Mouse (Mus musculus): ENCODE results near the gene Spag4.

Spag4 gene

GRCm38 (mm10) chr2:156065099-156066041 is at the start of gene Spag4:
Spag4 (plus strand) TSS chr2:156065175.
- in situ Hi-C loops (cut with MboI; ENCODE audit: low sequenced_read_pairs) = no loop called here

GRCm38 (mm10) chr2:156018106-156018505 is 46.9 kb upstream of the Spag4 start:
- in situ Hi-C loops (cut with MboI; ENCODE audit: low sequenced_read_pairs) = no loop called here

GRCm38 (mm10) chr2:156021219-156021618 is 43.8 kb upstream of the Spag4 start:
- in situ Hi-C loops (cut with MboI; ENCODE audit: low sequenced_read_pairs) = no loop called here

- in situ Hi-C loops (cut with MboI; ENCODE audit: low sequenced_read_pairs) = no loop called here
These were observed 43.2 kb upstream of the Spag4 start for GRCm38 (mm10) chr2:156021765-156022164.

- in situ Hi-C loops (cut with MboI; ENCODE audit: low sequenced_read_pairs) = no loop called here
These were observed 39.5 kb upstream of the Spag4 start for GRCm38 (mm10) chr2:156025482-156025881.

GRCm38 (mm10) chr2:156039390-156039789 is 25.6 kb upstream of the Spag4 start:
- in situ Hi-C loops (cut with MboI; ENCODE audit: low sequenced_read_pairs) = no loop called here

GRCm38 (mm10) chr2:156042903-156043302 is 22.1 kb upstream of the Spag4 start:
- in situ Hi-C loops (cut with MboI; ENCODE audit: low sequenced_read_pairs) = no loop called here

- in situ Hi-C loops (cut with MboI; ENCODE audit: low sequenced_read_pairs) = no loop called here
These were observed 17.0 kb upstream of the Spag4 start for GRCm38 (mm10) chr2:156047929-156048328.

- in situ Hi-C loops (cut with MboI; ENCODE audit: low sequenced_read_pairs) = no loop called here
These were observed 12.2 kb upstream of the Spag4 start, which contains the start of gene Fer1l4 for GRCm38 (mm10) chr2:156052816-156053215. Fer1l4 (minus strand) TSS chr2:156052947.

- in situ Hi-C loops (cut with MboI; ENCODE audit: low sequenced_read_pairs) = no loop called here
These were observed 1.2 kb downstream of the Spag4 start for GRCm38 (mm10) chr2:156066126-156066525.

- in situ Hi-C loops (cut with MboI; ENCODE audit: low sequenced_read_pairs) = no loop called here
These were observed 2.9 kb downstream of the Spag4 start for GRCm38 (mm10) chr2:156067916-156068315.

- in situ Hi-C loops (cut with MboI; ENCODE audit: low sequenced_read_pairs) = no loop called here
These were observed 6.3 kb downstream of the Spag4 start for GRCm38 (mm10) chr2:156071236-156071635.

GRCm38 (mm10) chr2:156073725-156074124 is 8.8 kb downstream of the Spag4 start:
- in situ Hi-C loops (cut with MboI; ENCODE audit: low sequenced_read_pairs) = no loop called here

GRCm38 (mm10) chr2:156077461-156077860 is 12.5 kb downstream of the Spag4 start:
- in situ Hi-C loops (cut with MboI; ENCODE audit: low sequenced_read_pairs) = no loop called here

GRCm38 (mm10) chr2:156078421-156079182 is 13.6 kb downstream of the Spag4 start:
- in situ Hi-C loops (cut with MboI; ENCODE audit: low sequenced_read_pairs) = no loop called here

- in situ Hi-C loops (cut with MboI; ENCODE audit: low sequenced_read_pairs) = no loop called here
These were observed 14.2 kb downstream of the Spag4 start for GRCm38 (mm10) chr2:156079183-156079560.

- in situ Hi-C loops (cut with MboI; ENCODE audit: low sequenced_read_pairs) = no loop called here
These were observed 14.7 kb downstream of the Spag4 start for GRCm38 (mm10) chr2:156079674-156080073.

GRCm38 (mm10) chr2:156080391-156080790 is 15.4 kb downstream of the Spag4 start:
- in situ Hi-C loops (cut with MboI; ENCODE audit: low sequenced_read_pairs) = no loop called here

GRCm38 (mm10) chr2:156084541-156084940 is 19.6 kb downstream of the Spag4 start:
- in situ Hi-C loops (cut with MboI; ENCODE audit: low sequenced_read_pairs) = no loop called here

- in situ Hi-C loops (cut with MboI; ENCODE audit: low sequenced_read_pairs) = no loop called here
These were observed 22.6 kb downstream of the Spag4 start for GRCm38 (mm10) chr2:156087391-156088110.

GRCm38 (mm10) chr2:156089799-156090198 is 24.8 kb downstream of the Spag4 start:
- in situ Hi-C loops (cut with MboI; ENCODE audit: low sequenced_read_pairs) = no loop called here
